Mouse (Mus musculus) embryonic facial prominence, embryonic 12.5 days (tissue): ENCODE data around the gene Rhbdf2. TPM values are rescaled to one million over a fixed set of nuclear protein-coding genes. Genes with fewer than 3 reads are reported as not detected.
"Not testable (repeated sequence)": the region's sequence is repeated elsewhere in the genome, so short reads cannot be mapped to it uniquely, and the experiment has no call there.

Experiments
- ATAC-seq: fragments of 200-750 bp; cut with Nextera tagmentation; 2 replicates; pipeline ENCODE4 v1.8.0; 2017; ENCODE audit not compliant: insufficient number of reproducible peaks, insufficient read depth, low FRiP score, low TSS enrichment
- H3K27ac ChIP-seq: fragments of 300-500 bp; sonication (generic); 2 replicates; pipeline ENCODE4 v1.5.1; 2016; ENCODE audit warnings: mild to moderate bottlenecking
- H3K27me3 ChIP-seq: fragments of 300-500 bp; sonication (generic); 2 replicates; pipeline ENCODE4 v1.6.1; 2016; ENCODE audit warnings: mild to moderate bottlenecking, moderate library complexity
- H3K36me3 ChIP-seq: fragments of 300-500 bp; sonication (generic); 2 replicates; pipeline ENCODE4 v1.6.1; 2016; ENCODE audit warnings: mild to moderate bottlenecking
- H3K4me1 ChIP-seq: fragments of 300-500 bp; sonication (generic); 2 replicates; pipeline ENCODE4 v1.6.1; 2016
- H3K4me2 ChIP-seq: fragments of 300-500 bp; sonication (generic); replicated peaks from 2 replicates; pipeline ENCODE4 v1.6.1; 2016; ENCODE audit warnings: mild to moderate bottlenecking, moderate library complexity
- H3K4me3 ChIP-seq: fragments of 300-500 bp; sonication (generic); 2 replicates; pipeline ENCODE4 v1.5.1; 2016; ENCODE audit warnings: mild to moderate bottlenecking
- H3K9ac ChIP-seq: fragments of 300-500 bp; sonication (generic); 2 replicates; pipeline ENCODE4 v1.6.1; 2016; ENCODE audit warnings: mild to moderate bottlenecking, moderate library complexity
- H3K9me3 ChIP-seq: fragments of 300-500 bp; sonication (generic); 2 replicates; pipeline ENCODE4 v1.6.1; 2016; ENCODE audit warnings: mild to moderate bottlenecking, moderate library complexity
- WGBS: fragments of 180-500 bp; shearing (Covaris S2); methylation state at CpG from one replicate; pipeline ENCODE4 v1.1.7; 2016; 5-methylcytosine and 5-hydroxymethylcytosine counted together
- polyA plus RNA-seq: library from polyadenylated mRNA; unstranded; fragments of >200 nt; fragmentation: Nextera tagmentation; extraction: Ambion mirVana; gene quantifications from 2 replicates; pipeline ENCODE4 v1.2.1, GENCODE M21; 2016

Rhbdf2 gene
- 4.5 and 4.7 TPM in 2 replicates for polyA plus RNA-seq

GRCm38 (mm10) chr11:116626299-116627071 lies at the start of gene Rhbdf2:
TSS of gene Rhbdf2 (minus strand) at chr11:116627019.
- Histone ChIP-seq H3K9me3 (no peaks in the 10 kb centered on the region), H3K4me2 (no peak within 1 kb of the TSS), H3K36me3 (no peaks in the 10 kb centered on the region), H3K4me1 (peaks cover 11% of the 10 kb centered on the region), H3K27ac (no peak within 1 kb of the TSS), H3K27me3 (peaks cover 28% of the 10 kb centered on the region), H3K9ac (no peak within 1 kb of the TSS), H3K4me3 (no peak within 1 kb of the TSS)
- 73% methylated on average over 10 of the region's 10 CpGs for WGBS
- ATAC-seq: no peak

GRCm38 (mm10) chr11:116676175-116676976 lies 49.6 kb upstream of the Rhbdf2 start:
- ATAC-seq: no peak
- Histone ChIP-seq H3K27ac (no peak overlapping the region), H3K9me3 (no peaks in the 10 kb centered on the region), H3K9ac (no peak overlapping the region), H3K36me3 (peaks cover 67% of the 10 kb centered on the region), H3K27me3 (no peaks in the 10 kb centered on the region), H3K4me2 (no peak overlapping the region), H3K4me3 (no peak overlapping the region), H3K4me1 (peaks cover 17% of the 10 kb centered on the region)
- 89% methylated on average over 14 of the region's 14 CpGs for WGBS

GRCm38 (mm10) chr11:116675429-116675828 lies 48.6 kb upstream of the Rhbdf2 start:
- H3K27ac ChIP-seq, H3K4me3 ChIP-seq, H3K9ac ChIP-seq, H3K4me2 ChIP-seq, ATAC-seq, H3K9me3 ChIP-seq, H3K27me3 ChIP-seq: not testable (repeated sequence)
- H3K36me3 ChIP-seq: peaks cover 60% of the 10 kb centered on the region
- WGBS: 79% methylated on average over 6 of the region's 6 CpGs
- H3K4me1 ChIP-seq: peaks cover 21% of the 10 kb centered on the region

DNA sequence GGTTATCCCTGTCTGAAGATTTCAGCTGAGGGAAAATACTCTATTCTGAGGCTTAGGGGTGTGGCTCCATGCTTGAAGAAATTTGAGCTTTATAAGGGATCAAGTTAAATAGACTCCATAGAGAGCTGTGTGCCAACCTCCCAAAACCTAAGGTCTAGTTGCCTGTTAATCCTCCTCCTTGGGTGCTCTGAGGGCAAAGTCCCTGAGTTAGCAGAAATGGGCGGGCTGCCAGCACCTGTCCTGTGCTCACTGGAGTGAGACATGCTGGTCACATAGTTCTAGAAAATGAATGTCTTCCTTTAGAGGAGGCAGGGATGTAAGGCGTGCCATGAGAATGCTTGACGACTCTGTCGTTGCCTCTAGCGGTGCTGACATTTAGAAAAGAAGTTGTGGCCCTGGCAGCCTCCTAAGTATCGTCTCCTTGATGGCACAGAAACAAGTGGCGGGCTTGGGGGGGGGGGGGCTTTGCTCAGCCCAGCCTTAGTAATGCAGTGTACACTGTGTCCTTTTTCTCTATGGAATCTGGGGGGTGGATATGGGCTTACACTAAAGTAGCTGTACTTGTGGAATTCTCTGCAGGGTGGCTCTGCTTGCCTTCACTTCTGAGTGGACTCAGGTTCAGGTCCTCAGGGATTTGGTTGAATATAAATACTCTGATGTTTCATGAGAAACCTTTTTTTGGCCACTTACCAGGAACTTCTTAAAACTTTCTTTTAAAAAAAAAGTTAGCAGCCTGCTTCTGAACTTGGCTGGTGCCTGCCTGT lies 48.0 kb upstream of the Rhbdf2 start:
- Histone ChIP-seq H3K36me3 (peaks cover 60% of the 10 kb centered on the region), H3K4me2 (no peak overlapping the region), H3K4me1 (peaks cover 23% of the 10 kb centered on the region)

GRCm38 (mm10) chr11:116673410-116673809 lies 46.6 kb upstream of the Rhbdf2 start:
- H3K27me3 ChIP-seq: no peaks in the 10 kb centered on the region
- peak overlapping the region; percentile 87; the same call in 1 of the 2 replicates for H3K9ac ChIP-seq
- ATAC-seq: no peak
- 85% methylated on average over 2 of the region's 2 CpGs for WGBS
- peaks cover 47% of the 10 kb centered on the region for H3K36me3 ChIP-seq
- H3K4me2 ChIP-seq: peak overlapping the region; percentile 79
- H3K4me3 ChIP-seq: peak overlapping the region; percentile 90; the same call in 1 of the 2 replicates
- no peaks in the 10 kb centered on the region for H3K9me3 ChIP-seq
- no peak overlapping the region for H3K27ac ChIP-seq
- H3K4me1 ChIP-seq: peaks cover 33% of the 10 kb centered on the region

More for the DNA sequence above, 48.0 kb upstream of the Rhbdf2 start:
- Histone ChIP-seq H3K9me3 (no peaks in the 10 kb centered on the region), H3K4me3 (no peak overlapping the region), H3K27ac (no peak overlapping the region), H3K27me3 (no peaks in the 10 kb centered on the region), H3K9ac (no peak overlapping the region)
- no peak for ATAC-seq
- 86% methylated on average over 7 of the region's 7 CpGs for WGBS

DNA sequence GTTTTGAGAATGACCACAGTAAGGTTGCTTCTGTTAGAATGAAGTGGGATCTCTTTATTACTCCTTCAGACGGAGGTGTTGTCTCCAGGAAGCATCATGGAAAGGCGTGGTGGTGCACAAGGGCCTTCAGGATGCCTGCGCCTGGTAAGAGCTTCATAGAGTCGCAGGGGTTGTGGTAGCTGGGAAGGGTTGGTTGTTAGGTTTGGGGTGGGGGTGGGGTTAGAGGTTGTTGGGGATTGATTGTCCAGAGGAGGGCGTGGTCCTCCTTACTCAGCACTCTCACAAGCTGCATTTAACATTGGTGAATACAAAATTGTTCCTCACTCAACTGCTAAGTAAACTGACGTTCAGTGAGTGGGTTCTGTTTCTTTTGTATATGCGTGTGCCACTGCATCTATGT lies 45.8 kb upstream of the Rhbdf2 start:
- ATAC-seq: no peak
- no peaks in the 10 kb centered on the region for H3K27me3 ChIP-seq
- peak overlapping the region; percentile 90 for H3K4me3 ChIP-seq
- H3K9me3 ChIP-seq: no peaks in the 10 kb centered on the region
- H3K36me3 ChIP-seq: peaks cover 44% of the 10 kb centered on the region
- WGBS: 17% methylated on average over 7 of the region's 7 CpGs
- peak overlapping the region; percentile 42; the same call in 1 of the 2 replicates for H3K27ac ChIP-seq
- peaks cover 33% of the 10 kb centered on the region for H3K4me1 ChIP-seq
- H3K4me2 ChIP-seq: peak overlapping the region; percentile 79
- peak overlapping the region; percentile 87 for H3K9ac ChIP-seq

- Histone ChIP-seq H3K9me3 (no peaks in the 10 kb centered on the region), H3K27ac (peak overlapping the region; percentile 42), H3K27me3 (no peaks in the 10 kb centered on the region), H3K4me2 (peak overlapping the region; percentile 79), H3K4me1 (peaks cover 33% of the 10 kb centered on the region), H3K4me3 (peak overlapping the region; percentile 90), H3K9ac (peak overlapping the region; percentile 87), H3K36me3 (peaks cover 41% of the 10 kb centered on the region)
- under 1% methylated on average over 24 of the region's 24 CpGs for WGBS
- no peak for ATAC-seq
Observed at GRCm38 (mm10) chr11:116671845-116672434, 45.1 kb upstream of the Rhbdf2 start.

GRCm38 (mm10) chr11:116671112-116671844 lies 44.5 kb upstream of the Rhbdf2 start:
- Histone ChIP-seq H3K27ac (peak overlapping the region; percentile 24), H3K27me3 (no peaks in the 10 kb centered on the region), H3K4me2 (peak overlapping the region; percentile 79), H3K9me3 (no peaks in the 10 kb centered on the region), H3K4me3 (peak overlapping the region; percentile 90), H3K36me3 (peaks cover 34% of the 10 kb centered on the region), H3K4me1 (peaks cover 33% of the 10 kb centered on the region), H3K9ac (peak overlapping the region; percentile 87)
- 1% methylated on average over 45 of the region's 45 CpGs for WGBS
- peak; percentile 80 for ATAC-seq

GRCm38 (mm10) chr11:116670386-116670785 lies 43.6 kb upstream of the Rhbdf2 start:
- ATAC-seq: no peak
- Histone ChIP-seq H3K36me3 (peaks cover 25% of the 10 kb centered on the region), H3K4me3 (no peak overlapping the region), H3K4me1 (peaks cover 36% of the 10 kb centered on the region), H3K27ac (no peak overlapping the region), H3K4me2 (peak overlapping the region; percentile 79; the same call in 1 of the 2 replicates), H3K9me3 (no peaks in the 10 kb centered on the region), H3K9ac (no peak overlapping the region), H3K27me3 (no peaks in the 10 kb centered on the region)
- WGBS: 71% methylated on average over 7 of the region's 7 CpGs

DNA sequence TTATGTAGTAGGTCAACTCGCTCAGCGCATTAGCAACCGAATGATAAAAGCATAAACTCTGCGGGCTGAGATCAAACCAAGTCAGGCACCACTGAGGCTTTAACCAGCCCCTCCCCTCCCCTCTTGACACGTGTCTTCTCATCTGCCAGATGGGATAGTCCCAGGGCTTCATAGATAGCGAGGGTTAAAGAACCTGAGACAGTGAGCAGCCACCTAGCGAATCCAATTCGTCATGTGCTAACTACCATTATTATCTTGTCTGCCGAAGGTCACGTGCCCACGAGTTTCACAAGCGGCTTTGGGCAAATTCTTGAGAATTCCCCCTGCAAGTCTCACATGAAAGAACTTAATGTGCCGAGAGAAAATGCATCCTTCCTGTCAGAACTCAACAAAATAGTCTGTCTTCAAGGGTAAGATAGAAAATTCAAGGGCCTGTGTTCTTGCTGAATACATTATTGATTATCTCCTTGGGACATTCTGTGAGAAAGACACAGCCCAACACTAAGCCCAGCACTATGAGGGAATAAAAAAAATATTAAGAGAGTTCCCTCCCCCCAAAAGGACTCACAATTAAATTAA lies 43.1 kb upstream of the Rhbdf2 start:
- H3K9me3 ChIP-seq: no peaks in the 10 kb centered on the region
- no peak overlapping the region for H3K27ac ChIP-seq
- 46% methylated on average over 13 of the region's 13 CpGs for WGBS
- H3K4me2 ChIP-seq: no peak overlapping the region
- H3K27me3 ChIP-seq: no peaks in the 10 kb centered on the region
- H3K9ac ChIP-seq: no peak overlapping the region
- H3K36me3 ChIP-seq: peaks cover 20% of the 10 kb centered on the region
- no peak for ATAC-seq
- H3K4me1 ChIP-seq: peaks cover 40% of the 10 kb centered on the region
- H3K4me3 ChIP-seq: no peak overlapping the region
